Mouse (Mus musculus): Measurements from ENCODE around the gene Tril. TPM values are rescaled to one million over a fixed set of nuclear protein-coding genes. Genes with fewer than 3 reads are reported as not detected.

Tril gene
- total and polyA plus RNA-seq, 3 experiments = 5.9 to 13.9 (median 8.8) TPM

DNA sequence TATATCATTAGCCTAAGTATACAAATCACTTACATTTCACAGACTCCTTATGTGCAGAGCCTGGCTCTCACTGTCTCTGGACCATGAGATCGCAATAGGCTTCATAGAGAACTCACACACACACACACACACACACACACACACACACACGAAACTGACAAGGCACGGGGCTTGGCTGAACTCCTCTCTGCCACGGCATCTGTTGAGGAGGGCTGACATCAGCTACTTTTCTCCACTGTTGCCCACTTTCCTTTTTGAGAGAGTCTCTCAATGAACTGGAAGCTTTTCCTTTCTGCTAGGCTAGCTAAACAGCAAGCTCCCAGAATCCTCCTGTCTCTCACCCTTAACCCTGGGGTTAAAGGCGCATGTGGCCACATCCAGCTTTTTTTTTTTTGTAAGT is 14.6 kb downstream of the Tril start:
- DNase-seq = no peak

DNA sequence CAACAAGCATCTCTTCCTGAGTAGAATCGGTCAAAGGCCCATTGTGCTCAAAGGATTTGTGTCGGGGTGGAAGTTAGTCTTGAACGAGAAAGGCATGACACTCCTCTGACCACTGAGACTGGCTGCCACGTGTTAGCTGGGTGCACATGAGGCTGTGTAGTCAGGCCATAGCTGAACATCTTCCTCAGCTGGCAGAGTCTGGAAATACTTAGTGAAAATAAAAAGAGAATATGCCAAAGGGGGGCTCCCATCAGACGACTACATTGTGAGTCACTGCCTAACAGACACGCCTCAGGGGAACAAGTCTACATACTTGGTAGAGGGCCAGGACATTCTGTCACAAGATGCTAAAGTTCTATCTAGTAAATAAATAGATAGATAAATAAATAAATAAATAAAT is 16.5 kb downstream of the Tril start:
- DNase-seq = no peak

DNA sequence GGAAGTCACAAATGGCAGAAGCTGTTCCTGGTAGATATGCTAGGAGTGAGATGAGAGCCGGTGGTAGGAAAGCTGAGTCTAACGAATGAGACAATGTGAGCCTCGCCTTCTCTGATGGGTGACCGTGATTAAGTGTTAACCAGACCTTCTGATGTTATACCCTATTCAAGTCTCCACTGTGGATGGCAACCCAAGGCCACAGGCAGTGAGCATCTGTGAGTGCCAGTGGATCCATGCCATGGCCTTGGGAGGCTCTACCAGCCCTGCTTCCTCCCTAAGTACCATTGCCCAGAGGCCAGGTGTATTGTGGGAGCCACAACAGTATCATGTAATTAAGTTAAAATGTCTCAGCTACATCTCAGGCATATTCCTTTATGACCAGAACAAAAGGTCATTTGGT is 17.1 kb downstream of the Tril start:
- peak; percentile 64 for DNase-seq

DNA sequence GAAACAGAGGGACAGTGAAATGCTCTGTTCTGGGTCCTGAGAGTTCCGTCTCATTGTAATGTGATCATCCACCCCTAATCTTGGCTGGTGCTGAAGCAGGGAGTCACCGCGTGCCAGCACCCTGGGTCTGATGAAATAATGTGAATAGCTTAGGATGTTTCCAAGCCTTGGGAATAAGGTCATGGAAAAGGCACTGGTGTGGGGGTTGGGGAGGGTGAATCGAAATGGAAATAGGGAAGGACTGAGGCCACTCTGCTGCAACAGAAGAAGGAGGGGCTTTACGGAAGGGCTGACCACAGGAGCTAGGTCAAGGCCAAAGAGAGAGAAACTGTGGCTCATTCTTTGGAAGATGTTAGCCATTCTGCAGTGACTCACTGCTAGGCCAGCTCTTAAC is 18.7 kb downstream of the Tril start:
- peak; percentile 86 for DNase-seq

DNA sequence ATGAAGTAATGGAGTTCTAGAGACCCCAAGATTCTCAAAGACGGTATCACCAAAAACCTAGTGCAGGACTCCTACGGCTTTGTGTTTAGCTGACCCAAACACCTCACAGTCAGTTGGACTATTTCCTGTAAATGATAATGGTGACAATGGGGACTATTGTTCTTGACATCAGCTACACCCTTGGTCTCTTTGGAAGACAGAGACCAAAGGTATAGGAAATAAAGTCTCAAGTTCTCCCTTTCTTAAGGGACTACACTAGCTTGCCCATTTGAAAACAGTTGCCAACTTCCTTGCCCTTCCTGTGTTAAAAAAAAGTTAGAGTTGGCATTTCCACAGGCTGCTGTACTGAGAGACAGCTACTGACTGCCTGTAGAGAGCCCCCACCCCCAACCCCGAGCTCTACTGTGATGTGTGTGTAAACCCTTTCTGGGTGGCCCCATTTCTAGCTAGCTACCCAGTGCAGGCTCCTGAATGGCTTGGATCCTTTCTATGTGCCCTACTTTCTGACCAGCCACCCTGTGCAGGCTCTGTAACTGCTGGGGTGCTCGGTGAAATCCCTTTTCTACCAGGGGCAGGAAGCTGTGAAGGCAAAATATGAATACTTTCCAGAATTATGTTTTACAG is 19.2 kb downstream of the Tril start:
- DNase-seq = no peak

DNA sequence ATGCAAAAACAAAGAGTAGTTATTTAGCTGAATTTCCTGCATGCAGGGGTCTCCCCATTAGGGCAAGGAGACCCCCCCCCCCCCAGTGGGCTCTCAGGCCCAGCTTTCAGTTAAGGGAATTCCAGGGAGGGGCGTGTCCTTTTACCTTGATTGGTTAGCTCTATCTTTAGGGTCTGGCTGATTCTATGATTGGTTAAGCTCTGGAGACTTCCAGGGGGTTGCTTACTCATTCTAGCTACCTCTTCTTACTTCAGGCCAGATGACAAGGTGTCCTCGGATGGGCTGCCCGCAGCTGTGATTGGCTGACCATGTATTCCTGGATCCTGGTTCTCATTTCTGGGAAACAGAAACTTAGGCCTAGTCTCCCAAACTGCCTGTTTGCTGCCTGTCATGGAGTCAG is 21.8 kb downstream of the Tril start:
- DNase-seq = no peak

DNA sequence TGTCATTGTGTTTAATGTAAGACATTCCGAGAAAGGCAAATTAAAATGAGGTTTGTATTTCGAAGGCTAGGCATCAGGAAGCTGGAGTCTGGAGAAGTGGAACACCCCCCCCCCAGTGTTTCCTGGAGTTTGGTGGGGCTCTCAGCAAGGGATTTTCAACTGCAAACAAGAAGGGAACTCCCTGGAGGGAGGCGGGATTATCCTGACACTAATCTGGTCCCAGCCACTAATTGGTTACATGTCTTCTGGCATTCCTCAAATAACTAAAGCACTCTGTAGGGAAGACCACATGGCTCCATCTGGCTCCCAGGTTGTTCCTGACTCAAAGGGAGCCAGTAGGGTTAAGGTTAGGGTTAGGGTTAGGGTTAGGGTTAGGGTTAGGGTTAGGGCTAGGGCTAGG is 23.8 kb downstream of the Tril start:
- no peak for DNase-seq

DNA sequence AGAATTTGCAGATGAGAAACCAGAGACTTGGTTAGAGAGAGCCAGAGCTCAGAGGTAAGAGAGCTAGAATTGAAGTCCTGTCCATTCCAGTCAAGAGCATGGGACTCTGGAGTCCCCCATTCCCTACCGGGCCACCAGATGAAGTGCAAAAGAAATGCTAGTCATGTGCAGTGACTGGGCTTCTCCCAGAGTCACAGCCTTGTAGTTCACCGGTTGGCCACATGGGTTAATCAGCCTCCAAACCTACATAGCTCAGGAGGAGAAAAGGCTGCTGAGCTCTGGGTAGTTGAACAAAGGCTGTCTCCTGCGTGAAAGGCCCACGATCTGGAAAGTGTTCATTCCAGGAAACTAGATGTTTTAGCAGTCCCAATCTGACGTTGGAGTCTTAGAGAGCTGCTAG is 24.8 kb downstream of the Tril start:
- DNase-seq = peak; percentile 52

DNA sequence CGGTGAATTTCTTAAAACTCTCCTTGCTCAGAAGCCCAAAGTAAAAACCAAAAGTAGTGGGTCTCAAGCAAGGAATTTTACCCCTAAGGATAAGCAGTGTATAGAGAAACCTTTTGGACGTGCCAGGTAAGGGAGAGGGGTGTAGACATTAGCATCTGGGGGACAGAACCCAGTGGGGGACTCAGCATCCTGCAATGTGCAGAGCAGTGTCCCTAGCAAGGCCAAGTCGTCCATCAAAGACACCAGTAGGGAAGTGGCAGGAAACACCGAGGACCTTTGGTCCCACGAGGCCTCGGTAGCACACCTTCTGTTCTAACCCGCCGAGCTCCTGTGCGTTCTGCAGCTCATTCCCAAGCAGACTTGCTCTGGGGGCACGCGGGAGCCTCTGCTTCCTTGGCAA is 25.6 kb downstream of the Tril start:
- no peak for DNase-seq

DNA sequence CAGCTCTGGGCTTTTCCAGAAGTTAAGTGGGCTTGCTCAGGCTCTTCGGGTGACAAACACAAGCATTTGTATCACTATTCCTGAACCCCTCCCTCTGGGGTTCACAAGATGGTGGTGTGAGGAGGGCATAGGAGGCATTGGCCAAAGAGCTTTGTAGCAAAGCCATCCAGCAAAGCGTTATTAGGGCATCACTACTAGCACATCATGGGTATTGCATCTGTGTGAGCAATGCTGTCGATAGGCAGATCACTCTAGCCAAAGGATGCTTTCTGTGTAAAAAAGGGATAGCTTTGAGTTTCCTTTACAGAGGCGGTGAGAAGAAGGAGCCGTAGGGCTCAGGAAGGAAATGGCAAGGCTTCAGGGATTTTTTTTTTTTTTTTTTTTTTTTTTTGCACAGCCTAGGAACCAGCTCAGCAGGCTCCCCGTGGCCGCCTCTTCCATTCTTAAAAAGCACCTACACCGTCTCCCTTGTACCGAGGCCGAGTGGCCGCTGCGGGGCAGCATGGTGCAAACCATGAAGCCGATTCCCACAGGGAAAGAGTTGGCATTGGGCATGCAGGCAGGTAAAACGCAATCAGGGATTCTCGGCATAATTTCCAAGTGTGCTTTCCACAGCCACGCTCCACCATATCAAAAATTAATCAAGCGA is 26.2 kb downstream of the Tril start:
- DNase-seq = peak; percentile 87

DNA sequence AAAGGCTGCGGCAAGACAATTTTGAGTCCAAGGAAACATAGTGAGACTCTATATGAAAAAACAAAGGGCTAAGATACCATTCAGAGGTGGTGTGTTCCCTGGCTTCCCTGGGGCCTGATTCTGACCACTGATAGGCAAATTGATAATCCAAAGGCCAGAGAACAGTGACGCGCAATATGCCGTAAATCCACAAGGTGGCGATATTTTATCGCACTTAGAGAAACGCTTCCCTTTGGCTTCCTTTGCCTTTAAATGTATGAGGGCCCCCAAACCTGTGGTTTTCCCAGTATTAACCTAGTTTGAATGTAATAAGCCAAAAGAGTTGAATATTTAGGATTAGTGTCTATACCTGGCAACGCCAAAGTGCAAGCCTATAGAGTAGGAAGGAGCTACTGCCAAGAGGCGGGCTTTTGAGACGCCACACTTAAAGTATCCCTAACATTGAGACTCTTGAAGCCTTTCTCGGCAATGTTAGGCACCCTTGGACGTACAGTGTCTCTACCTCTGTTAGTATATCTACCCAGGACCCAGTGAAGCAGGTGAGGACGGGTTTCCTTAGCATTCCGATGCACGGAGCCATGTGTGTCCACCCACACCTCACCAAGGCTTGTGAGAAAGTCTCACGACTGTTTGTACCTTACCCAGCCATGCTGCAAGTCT is 37.6 kb downstream of the Tril start:
- DNase-seq = peak; percentile 38

DNA sequence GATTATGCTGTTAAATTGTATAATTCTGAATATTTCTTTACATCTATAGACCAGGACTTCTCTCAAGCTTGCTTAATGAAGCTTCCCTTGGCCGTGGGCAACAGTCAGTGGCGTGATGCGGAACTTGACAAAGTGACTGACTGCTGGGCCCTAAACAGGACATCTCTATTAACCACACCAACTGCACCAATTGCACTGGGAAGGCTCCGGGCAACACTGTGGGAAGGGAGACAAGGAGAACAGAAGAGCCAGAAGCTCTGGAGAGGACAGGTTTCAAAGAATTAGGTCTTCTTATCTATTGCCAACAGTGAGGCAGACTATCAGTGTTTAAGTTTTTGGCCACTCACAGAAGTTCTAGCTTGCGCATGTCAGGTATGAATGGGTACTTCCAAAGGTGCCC is 38.4 kb downstream of the Tril start:
- no peak for DNase-seq

DNA sequence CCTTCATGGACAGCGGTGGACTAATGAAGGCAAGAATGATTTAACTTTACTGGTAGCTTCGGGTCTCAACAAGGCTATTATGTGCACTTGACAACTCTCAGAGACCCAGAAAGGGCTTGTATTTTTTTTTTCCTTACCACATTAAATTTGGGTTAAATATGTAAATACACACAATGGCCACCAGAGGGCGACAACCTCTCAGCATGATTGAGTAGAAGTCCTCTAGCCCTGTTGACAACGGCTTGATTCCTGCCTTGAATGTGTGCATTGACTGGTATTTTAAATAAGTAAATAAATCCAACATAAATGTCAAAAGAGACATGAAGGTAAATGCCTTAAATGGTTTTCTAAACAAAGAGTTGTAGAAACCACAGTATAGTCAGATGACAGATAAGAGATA is 39.5 kb downstream of the Tril start:
- no peak for DNase-seq

DNA sequence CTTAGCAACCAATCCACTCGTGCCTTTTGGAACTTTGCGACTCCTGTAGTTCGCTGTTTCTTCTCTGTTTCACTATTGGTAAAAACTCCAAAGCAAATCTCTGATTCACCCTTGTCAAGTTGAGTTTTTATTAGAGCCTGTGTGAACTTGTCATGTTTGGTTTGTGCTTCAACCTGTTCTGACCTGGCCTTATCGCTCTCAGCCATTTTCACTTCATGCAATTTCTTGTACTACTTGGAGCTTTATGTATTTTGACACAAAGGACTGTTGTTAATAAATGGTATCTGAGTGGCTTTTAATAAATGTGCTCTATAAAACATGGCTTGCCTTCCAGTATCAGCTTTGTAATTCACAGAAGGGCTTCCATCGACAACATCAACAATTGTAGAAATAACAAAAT is 40.6 kb downstream of the Tril start:
- no peak for DNase-seq

DNA sequence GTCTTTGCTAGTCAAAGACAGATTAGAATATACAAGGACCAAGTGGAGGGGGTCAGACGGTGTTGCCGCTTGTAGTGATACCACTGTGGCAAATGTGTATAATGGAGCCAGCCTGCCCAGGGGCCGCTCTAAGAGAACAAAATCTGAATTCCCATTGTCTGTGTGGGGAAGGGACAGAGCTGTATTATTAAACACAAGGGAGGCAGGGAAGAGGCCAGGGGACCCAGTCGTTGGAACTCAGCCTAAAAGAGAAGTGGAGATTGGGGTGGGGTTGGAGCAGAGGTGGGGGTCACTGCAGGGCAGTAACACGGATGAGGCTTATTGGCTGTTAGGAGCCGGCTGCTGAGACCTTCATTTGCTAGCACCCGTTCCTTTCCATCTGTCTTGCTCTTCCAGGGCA is 41.1 kb downstream of the Tril start:
- DNase-seq = no peak

DNA sequence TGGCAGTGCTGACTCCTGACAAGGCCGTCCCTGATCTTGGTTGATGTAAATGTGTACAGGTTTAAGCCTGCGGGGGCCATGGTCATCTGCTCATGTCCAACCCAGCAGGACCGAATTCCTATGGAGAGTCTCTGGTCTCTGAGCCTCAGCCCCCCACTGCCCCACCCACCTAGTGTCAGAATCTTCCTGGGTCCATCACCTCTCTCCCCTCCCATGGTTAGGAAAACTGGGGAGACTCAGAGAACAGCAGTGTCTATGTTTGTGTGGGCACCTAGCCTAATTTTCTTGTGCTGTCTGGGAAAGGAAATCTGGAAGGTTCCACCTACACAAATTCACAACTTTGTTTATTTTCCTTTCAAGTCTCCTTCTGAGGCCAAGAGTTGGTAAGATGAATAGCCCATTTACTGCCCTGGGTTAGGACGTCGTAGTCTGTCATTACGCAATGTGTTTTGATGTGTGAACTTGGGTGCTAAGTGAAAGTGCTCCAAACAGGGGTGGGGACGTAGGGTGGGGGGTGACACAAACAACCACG is 42.1 kb downstream of the Tril start:
- no peak for DNase-seq

DNA sequence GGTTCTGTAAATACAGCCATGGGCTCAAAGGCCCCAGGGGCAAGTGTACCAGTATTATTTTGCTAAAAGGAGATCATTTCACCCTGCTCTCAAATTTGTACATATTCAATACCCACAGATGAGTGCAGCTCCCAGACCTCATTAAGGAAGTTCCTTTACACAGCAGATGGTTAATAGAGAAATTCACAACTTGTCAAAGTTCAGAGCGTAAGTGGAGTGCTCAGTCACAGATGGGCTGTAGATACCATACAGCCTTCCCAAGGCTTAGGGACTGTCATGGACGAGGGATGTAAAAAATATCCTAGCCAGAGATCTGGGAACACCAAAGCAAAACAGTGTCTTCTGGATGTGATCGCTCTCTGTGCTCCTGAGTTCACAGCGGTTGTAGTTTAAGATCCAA is 52.4 kb downstream of the Tril start:
- no peak for DNase-seq

DNA sequence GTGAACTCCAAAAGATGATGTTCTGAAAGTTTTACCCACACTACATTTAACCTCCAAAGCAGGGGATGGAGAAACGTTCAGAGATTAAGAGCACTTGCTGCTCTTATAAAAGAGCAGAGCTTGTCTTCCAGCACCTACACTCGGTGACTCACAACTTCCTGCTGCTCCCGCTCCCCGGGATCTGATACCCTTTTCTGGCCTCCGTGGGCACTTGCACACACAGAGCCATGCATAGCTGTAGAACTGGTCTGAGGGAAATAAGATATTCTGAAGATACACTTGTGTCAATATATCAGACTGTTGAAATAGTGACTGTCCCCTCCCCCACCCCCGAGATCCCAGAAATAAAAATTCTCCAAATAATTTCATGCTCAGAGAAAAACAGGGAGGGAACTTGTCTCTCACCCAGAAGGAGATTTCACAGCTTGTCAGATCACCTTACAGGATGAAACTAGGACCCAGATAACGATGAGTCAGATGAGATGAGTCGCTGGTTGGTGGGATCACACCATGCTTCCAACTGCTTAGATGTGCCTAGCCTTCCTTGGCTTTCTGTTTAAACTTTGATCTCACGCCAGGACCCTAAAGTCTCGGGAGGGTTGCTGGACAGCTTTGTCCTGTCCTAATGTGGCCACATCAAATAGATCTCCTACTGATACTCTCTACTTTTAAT is 54.3 kb downstream of the Tril start:
- DNase-seq = no peak

DNA sequence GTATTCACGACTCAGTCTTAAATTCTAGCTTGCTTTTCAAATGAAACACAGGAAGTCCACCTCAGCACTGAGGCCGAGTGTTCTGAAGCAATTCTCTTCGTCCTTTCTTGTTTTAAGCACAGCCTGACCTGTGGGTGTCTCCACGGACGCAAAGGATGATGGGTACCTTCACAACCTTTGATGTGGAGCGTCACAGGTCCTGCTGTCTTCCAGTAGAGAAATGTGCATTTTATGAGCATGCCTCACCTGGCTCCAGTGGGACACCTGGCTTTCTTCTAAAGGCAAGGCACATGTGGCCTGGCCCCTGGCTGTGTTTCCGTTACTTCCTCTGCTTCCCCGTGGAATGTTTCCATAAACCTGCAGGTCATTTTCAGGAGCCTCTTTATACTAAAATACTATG is 54.9 kb downstream of the Tril start:
- DNase-seq = no peak

Measured in adrenal gland, adult 2 months (tissue).